8 mouse cellular contexts compared by ENCODE assay signal in the genomic region with DNA sequence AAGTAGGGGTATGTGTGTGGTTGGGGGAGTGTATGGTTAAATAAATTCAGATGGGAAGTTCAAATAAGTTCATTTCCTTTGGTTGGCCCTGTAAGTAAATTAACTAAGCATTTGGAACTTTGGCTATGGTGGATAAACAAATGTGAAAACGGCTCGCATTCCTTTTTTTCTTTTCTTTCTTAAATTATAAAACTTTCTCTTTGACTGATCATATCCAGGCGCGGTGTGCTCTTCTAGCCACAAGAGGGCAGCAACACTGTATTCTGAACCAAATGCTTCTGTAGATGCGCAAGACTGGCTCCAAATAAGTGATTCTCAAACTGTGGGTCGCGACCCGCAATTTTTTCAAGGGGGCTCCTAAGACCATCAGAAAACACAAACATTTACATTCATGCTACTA.
DNase-seq lines count a peak whose midpoint lies in the region; ATAC-seq and TF ChIP-seq lines count a peak whose summit lies in the region.

No protein-coding gene starts in this region.

- H3K4me2 ChIP-seq in intestine, embryonic 14.5 days (ENCODE audit: low read length) = peak overlapping the region; percentile 27; the same call in 1 of the 2 replicates
- no peak overlapping the region for H3K4me2 ChIP-seq in intestine, embryonic 16.5 days (ENCODE audit: low read depth, low read length)
- no peak overlapping the region for H3K4me2 ChIP-seq in embryonic facial prominence, embryonic 11.5 days (ENCODE audit: low read depth, low read length)
- peak overlapping the region; percentile 40 for H3K4me2 ChIP-seq in stomach, postnatal 0 days (replicated peaks; ENCODE audit: low read depth)

- H3K4me3 ChIP-seq in intestine, embryonic 14.5 days (ENCODE audit: low read depth, low read length) = no peak overlapping the region; the same call in 1 of the 2 replicates
- H3K4me3 ChIP-seq in intestine, embryonic 16.5 days (ENCODE audit: low read length) = no peak overlapping the region
- no peak overlapping the region for H3K4me3 ChIP-seq in embryonic facial prominence, embryonic 11.5 days (ENCODE audit: low read depth, low read length)
- H3K4me3 ChIP-seq in stomach, postnatal 0 days (ENCODE audit: low read depth, low read length) = no peak overlapping the region

- WGBS in intestine, embryonic 14.5 days = 5% methylated on average over 8 of the region's 8 CpGs
- WGBS in intestine, embryonic 16.5 days = 4% methylated on average over 8 of the region's 8 CpGs
- WGBS in embryonic facial prominence, embryonic 11.5 days = 6% methylated on average over 8 of the region's 8 CpGs
- 3% methylated on average over 8 of the region's 8 CpGs for WGBS in stomach, postnatal 0 days

- H3K9ac ChIP-seq in intestine, embryonic 14.5 days (ENCODE audit: low read length) = no peak overlapping the region
- no peak overlapping the region for H3K9ac ChIP-seq in intestine, embryonic 16.5 days (ENCODE audit: low read depth, low read length)
- H3K9ac ChIP-seq in embryonic facial prominence, embryonic 11.5 days (replicated peaks; ENCODE audit: low read length) = no peak overlapping the region
- H3K9ac ChIP-seq in stomach, postnatal 0 days (ENCODE audit: low read length) = no peak overlapping the region

- no peaks in the 10 kb centered on the region for H3K9me3 ChIP-seq in intestine, embryonic 14.5 days (ENCODE audit: control insufficient read depth, low read length)
- no peaks in the 10 kb centered on the region for H3K9me3 ChIP-seq in intestine, embryonic 16.5 days (ENCODE audit: control insufficient read depth, low read length)
- no peaks in the 10 kb centered on the region for H3K9me3 ChIP-seq in embryonic facial prominence, embryonic 11.5 days (replicated peaks; ENCODE audit: control insufficient read depth, low read length)
- no peaks in the 10 kb centered on the region for H3K9me3 ChIP-seq in stomach, postnatal 0 days (ENCODE audit: control insufficient read depth, low read length)

- no peak for ATAC-seq in intestine, embryonic 14.5 days (replicated peaks; ENCODE audit: low FRiP score, low TSS enrichment, low read depth)
- ATAC-seq in intestine, embryonic 16.5 days = no peak
- ATAC-seq in embryonic facial prominence, embryonic 11.5 days (replicated peaks; ENCODE audit: insufficient number of reproducible peaks, low FRiP score, low TSS enrichment, low read depth) = no peak; the same call in 1 of the 2 replicates
- peak; percentile 73 to 85 for ATAC-seq in hematopoietic stem cell, adult 5-6 weeks (replicated peaks in 1 of 2; ENCODE audit: insufficient read depth in 1 of 2, low FRiP score in 2 of 2, low TSS enrichment in 1 of 2, low read depth in 1 of 2, poor library complexity in 2 of 2, severe bottlenecking in 2 of 2)
- ATAC-seq in stomach, postnatal 0 days (ENCODE audit: low FRiP score, low TSS enrichment) = no peak

- TF ChIP-seq EP300 in stomach, postnatal 0 days (optimal IDR thresholded peaks at IDR 0.05) = no peak

- no peak overlapping the region for H3K27ac ChIP-seq in intestine, embryonic 14.5 days (ENCODE audit: low read depth)
- H3K27ac ChIP-seq in intestine, embryonic 16.5 days (ENCODE audit: low read length) = no peak overlapping the region
- no peak overlapping the region for H3K27ac ChIP-seq in embryonic facial prominence, embryonic 11.5 days (replicated peaks; ENCODE audit: low read depth, low read length)
- H3K27ac ChIP-seq in stomach, postnatal 0 days (replicated peaks) = no peak overlapping the region

- DNase-seq in intestine, embryonic 14.5 days (ENCODE audit: low spot score) = peak; percentile 68
- DNase-seq in ZHBTc4 (ENCODE audit: low read depth, low spot score) = peak; percentile 72
- peak; percentile 81 for DNase-seq in embryonic facial prominence, embryonic 11.5 days (ENCODE audit: low spot score)
- DNase-seq in layer of hippocampus, postnatal 14 days (ENCODE audit: low spot score in 2 of 2) = peak; percentile 48 to 70
- DNase-seq in mesoderm, embryonic 11.5 days (ENCODE audit: low read depth, low spot score) = peak; percentile 62
- peak; percentile 45 for DNase-seq in stomach, postnatal 0 days (ENCODE audit: low spot score)

- H3K27me3 ChIP-seq in intestine, embryonic 14.5 days (replicated peaks; ENCODE audit: control insufficient read depth, insufficient read depth, low read length) = no peaks in the 10 kb centered on the region
- H3K27me3 ChIP-seq in intestine, embryonic 16.5 days (replicated peaks; ENCODE audit: control insufficient read depth, insufficient read depth, low read length) = no peaks in the 10 kb centered on the region
- H3K27me3 ChIP-seq in embryonic facial prominence, embryonic 11.5 days (ENCODE audit: control insufficient read depth, insufficient read depth, low read length) = no peaks in the 10 kb centered on the region
- no peaks in the 10 kb centered on the region for H3K27me3 ChIP-seq in stomach, postnatal 0 days (ENCODE audit: control insufficient read depth, insufficient read depth, low read length)

- H3K36me3 ChIP-seq in intestine, embryonic 14.5 days (ENCODE audit: control insufficient read depth, insufficient read depth, low read length) = no peaks in the 10 kb centered on the region
- no peaks in the 10 kb centered on the region for H3K36me3 ChIP-seq in intestine, embryonic 16.5 days (ENCODE audit: control insufficient read depth, insufficient read depth, low read length)
- no peaks in the 10 kb centered on the region for H3K36me3 ChIP-seq in embryonic facial prominence, embryonic 11.5 days (replicated peaks; ENCODE audit: control insufficient read depth, insufficient read depth, low read depth, low read length)
- H3K36me3 ChIP-seq in stomach, postnatal 0 days (ENCODE audit: control insufficient read depth, insufficient read depth, low read length) = no peaks in the 10 kb centered on the region

- peaks cover 3% of the 10 kb centered on the region; the same call in 1 of the 2 replicates for H3K4me1 ChIP-seq in intestine, embryonic 14.5 days (replicated peaks; ENCODE audit: control insufficient read depth, insufficient read depth, low read length)
- no peaks in the 10 kb centered on the region for H3K4me1 ChIP-seq in intestine, embryonic 16.5 days (ENCODE audit: control insufficient read depth, insufficient read depth, low read length)
- H3K4me1 ChIP-seq in embryonic facial prominence, embryonic 11.5 days (ENCODE audit: control insufficient read depth, insufficient read depth, low read length) = no peaks in the 10 kb centered on the region
- no peaks in the 10 kb centered on the region for H3K4me1 ChIP-seq in stomach, postnatal 0 days (replicated peaks; ENCODE audit: control insufficient read depth, insufficient read depth)

- peak; percentile 86 for TF ChIP-seq CTCF in stomach, postnatal 0 days (IDR thresholded peaks at IDR 0.05; ENCODE audit: low read depth)

Comparison
In these comparisons a context has a peak if more than half of its experiments do, and no peak if none do; other contexts are left out.
1. H3K4me2 ChIP-seq: peak in intestine, embryonic 14.5 days (single experiment) and stomach, postnatal 0 days (single experiment); none in intestine, embryonic 16.5 days (single experiment) and embryonic facial prominence, embryonic 11.5 days (single experiment).
2. ATAC-seq: peak in hematopoietic stem cell, adult 5-6 weeks (2 of 2); none in intestine, embryonic 14.5 days (single experiment), intestine, embryonic 16.5 days (single experiment), embryonic facial prominence, embryonic 11.5 days (single experiment) and stomach, postnatal 0 days (single experiment).
3. Peak in every context shown above with its lines, with median percentiles within 50 percentile points of each other: DNase-seq.